Mouse (Mus musculus) urinary bladder, postnatal 10 days (tissue): ENCODE measurements around the gene Abce1.

Experiments used
- DNase-seq: peaks from one replicate; pipeline ENCODE4 v3.0.0; 2022; ENCODE audit warnings: low spot score

Gene Abce1

DNA sequence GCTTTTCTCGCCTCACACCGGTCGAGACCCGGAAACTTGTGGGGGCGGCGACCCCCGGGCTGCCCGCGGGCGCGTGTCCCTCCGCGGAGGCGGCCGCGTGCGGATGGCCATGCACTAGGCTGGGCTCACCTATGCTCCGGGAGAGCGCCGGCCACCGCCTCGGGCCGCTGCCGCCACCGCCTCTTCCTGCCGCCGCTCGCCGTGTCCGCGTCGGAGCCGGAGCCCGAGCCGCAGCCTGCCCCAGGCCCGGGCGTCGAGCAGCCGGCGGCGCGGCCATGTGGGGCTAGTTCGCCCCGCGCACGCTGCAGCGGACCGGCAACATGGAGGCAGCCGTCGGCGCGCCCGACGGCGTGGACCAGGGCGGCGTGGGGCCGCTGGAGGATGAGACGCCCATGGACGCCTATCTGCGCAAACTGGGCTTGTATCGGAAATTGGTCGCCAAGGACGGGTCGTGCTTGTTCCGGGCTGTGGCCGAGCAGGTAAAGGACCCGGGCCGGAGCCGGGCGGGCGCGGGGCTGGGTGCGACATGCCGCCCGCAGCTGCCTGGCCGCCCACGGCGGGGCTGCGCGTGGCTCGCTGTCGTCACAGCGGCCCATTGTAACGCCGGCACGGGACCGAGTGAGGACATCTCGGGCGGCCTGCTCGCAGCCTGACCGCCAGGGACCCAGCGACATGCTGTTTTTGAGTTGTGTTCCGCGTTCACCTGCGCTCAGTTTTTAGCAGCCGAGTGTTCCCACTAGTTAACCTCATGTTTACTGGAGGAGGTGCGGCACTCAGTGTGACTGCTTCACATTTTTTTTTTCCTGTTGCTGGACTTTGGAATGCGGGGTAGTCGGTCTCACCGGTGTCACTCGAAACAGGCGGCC lies 71.7 kb downstream of the Abce1 start, which contains the start of gene Otud4:
TSS of gene Otud4 (plus strand) at position 33 of the 866 bp plus-strand sequence.
- DNase-seq = no peak

DNA sequence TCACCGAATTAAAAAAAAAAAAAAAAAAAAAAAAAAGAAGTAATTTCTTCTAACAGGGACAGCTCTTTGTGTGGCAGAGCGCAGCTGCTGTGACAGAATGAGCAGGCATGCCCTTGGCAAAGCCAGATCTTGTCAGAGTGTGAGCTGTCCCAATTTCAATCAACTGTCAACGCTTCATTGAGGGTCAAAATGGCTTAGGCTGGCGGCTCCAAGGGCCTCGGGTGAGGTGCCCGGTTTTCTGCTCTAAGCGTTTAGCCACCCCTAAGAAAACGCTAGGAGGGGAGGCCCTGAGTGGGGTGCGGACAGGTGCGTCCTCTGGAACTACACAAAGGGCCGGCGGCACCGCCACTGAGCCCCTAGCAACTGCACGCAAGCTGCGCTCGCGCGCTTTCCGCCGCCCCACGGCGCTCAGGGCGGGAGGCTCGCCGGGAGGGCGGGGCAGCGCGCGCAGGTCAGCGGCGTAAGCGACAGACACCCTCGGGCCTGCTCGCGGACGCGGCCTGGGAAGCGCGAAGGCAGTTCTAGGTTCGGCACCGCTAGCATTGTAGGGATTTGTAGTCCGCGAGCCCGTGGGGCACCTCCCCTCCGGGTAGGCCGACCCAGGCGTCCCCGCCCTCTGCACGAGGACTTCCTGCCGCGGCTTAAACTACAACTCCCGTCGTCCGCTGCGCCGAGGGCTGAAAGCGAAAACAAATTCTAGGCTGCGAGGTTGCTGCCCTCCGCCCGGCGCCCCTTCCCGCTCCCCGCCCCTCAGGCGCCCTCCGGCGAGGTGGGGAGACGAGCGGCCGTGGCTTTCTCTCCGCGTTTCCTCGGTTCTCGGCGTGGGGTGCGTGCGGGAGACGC lies 72.6 kb downstream of the Abce1 start:
- peak; percentile 86 for DNase-seq

DNA sequence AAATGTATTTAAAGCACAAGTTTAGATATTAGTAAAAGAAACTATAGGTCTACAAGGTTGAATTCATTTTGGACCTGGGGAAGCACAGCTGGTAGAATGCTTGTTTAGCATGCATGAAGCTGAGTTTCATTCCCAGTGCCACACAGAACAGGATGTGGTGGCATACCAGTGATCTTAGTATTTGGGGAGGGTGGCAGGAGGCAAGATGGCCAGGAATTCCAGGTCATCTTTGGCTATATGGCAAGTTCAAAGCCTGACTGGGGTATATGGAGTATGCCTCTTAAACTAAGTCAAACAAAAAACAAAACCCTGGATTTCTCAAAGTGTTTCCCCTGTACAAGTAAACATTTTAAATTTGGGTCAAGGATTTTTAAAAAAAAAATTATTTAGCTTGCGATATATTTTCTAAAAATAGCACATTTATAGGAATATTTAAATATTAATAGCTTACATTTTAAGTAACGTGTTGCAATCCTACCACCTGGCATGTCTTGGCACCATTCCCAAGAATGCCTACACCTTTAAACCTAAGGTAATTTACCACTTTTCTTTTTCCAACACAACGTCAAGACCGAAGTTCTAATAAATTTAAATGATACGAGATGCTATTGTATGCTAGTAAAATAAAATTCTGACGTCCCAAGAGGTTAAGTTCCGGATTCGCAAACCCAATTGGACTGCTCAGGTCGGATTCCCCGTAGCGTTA lies 73.4 kb downstream of the Abce1 start:
- DNase-seq = no peak

DNA sequence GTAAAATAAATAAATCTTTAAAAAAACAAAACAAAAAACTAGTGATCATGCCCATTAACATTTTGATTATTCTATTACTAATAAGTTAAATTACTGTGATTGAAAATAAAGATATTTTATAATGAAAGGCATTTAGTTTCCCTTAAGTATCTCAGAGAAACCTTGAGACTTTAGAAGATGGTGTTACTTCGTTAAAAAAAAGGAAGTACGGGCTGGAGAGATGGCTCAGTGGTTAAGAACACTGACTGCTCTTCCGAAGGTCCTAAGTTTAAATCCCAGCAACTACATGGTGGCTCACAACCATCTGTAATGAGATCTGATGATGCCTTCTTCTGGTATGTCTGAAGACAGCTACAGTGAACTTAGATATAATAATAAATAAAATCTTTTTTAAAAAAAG lies 74.3 kb downstream of the Abce1 start:
- DNase-seq = no peak

DNA sequence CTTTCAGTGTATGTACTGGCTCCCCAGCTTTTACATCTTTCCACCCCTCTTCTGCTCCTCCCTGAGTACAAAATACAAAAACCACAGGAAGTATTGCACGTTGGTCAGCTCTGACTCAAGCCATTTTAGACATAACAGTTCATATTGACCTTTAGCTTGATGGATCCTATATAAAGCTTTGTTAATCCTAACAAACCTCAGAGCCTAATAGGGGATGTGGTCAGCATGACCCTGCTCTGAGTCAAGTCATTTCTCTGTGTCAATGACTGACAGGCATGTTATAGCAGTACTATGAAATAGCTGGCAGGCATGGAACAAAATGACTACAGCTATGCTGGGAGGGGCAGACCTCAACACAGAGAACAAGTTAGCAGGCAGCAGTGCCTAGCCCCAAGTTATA lies 75.4 kb downstream of the Abce1 start:
- DNase-seq = no peak

DNA sequence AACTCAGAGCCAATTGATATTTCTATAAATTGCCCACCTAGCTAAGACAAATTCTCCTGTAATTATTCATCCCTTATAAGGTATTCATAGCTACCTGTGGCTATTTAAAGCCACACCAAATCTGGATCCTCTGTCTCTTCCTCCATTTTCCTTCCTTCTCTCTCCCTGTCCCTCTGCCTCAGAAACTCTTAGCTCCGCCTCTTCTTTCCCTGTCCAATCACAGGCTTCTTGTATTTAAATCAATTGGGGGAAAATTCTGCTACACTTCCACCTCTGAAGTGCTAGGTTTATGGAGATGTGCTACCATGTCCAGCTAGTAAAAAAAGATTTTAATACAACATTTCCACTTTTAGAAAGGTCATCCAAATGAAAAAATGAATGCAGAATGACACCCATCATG lies 76.0 kb downstream of the Abce1 start:
- no peak for DNase-seq
